Mouse (Mus musculus): ENCODE data around the gene Rdh8.
A peak's percentile ranks its signal among the peaks of the same experiment; 100 is the strongest.
"Not testable (repeated sequence)": the region's sequence is repeated elsewhere in the genome, so short reads cannot be mapped to it uniquely, and the experiment has no call there.

Rdh8 gene

GRCm38 (mm10) chr9:20835431-20835954 is 17.2 kb downstream of the Rdh8 start:
- not testable (repeated sequence) for DNase-seq (ENCODE audit: extremely low spot score, low read depth, low spot score)

DNA sequence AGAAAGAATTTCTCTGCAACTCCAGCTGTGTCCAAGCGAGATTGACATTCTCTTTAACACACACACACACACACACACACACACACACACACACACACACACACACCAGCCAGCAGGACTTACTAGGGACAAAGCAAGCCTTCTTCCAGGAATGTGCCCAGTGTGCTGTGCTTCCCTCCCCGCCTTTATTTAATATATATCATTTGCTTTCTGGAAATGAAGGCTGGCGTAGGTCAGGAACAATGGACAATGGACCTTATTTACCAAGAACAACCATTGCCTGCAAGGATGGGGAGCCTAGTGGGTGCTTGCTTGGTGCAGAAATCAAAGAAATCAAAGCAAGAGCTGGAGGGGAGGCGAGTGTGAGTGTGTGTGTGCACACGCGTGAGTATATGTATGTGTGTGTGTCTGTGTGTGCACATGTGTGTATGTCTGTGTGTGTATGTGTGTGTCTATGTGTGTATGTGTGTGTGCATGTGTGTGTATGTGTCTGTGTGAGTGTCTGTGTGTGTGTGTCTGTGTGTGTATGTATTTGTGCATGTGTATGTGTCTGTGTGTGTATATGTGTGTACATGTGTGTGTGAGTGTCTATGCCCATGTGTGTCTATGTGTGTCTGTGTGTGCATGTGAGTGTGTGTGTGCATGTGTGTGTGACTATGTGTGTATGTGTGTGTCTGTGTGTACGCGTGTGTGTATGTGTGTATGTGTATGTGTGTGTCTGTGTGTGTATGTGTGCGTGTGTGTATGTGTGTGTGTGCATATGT is 19.1 kb downstream of the Rdh8 start:
- no peak for DNase-seq (ENCODE audit: extremely low spot score, low read depth, low spot score)

DNA sequence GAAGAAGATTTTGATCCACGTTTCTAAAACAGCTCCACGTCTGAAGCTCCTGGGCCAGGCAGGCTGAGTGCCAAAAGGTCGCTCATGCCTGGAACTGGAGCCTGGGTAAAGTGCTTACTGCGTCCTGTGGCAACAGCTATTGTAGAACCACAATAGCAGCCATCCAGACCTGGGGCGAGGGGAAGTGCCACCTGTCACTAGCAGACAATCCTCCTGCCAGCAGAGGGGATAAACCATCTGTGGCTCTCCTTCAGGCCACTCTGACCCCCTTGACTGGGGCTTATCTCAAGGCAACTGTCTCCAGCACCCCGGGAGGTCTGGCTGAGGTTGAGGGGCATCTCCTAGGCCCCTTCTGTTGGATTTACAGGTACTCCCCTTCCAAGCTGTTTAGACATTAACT is 20.6 kb downstream of the Rdh8 start:
- no peak for DNase-seq (ENCODE audit: extremely low spot score, low read depth, low spot score)

DNA sequence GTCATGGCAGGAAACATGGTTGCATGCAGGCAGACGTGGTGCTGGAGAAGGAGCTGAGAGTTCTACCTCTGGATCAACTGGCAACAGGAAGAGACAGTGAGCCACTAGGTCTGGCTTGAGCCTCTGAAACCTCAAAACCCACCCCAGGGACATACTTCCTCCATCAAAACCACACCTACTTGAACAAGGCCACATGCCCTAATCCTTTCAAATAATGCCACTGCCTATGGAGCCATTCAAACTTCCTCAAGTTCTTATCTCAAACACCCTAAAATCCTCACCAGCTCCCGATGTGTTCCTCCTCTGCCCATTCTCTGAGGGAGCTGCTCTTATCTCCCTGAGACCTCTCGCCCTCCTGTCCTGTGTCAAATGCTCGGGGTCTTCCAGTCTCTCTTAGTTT is 23.9 kb downstream of the Rdh8 start:
- DNase-seq (ENCODE audit: extremely low spot score, low read depth, low spot score) = no peak

DNA sequence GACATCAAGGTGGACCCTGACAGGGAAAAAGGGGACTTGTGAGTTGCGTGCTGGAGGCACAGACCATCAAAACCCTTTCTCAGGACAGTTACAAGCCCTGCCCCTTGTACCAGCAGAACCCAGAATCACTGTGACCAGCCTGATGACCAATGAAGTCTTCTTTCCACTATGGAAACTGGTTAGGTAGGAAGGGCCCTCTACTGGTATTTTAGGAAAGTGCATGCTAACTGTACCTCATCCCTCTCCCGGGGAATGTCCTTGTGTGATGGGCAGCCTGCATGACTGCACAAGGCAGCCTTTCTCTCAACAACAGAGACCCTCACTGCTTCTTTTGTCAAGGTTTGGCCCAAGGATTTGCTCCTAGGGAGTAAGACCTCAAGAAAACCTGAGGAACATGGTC is 24.4 kb downstream of the Rdh8 start:
- no peak for DNase-seq (ENCODE audit: extremely low spot score, low read depth, low spot score)

DNA sequence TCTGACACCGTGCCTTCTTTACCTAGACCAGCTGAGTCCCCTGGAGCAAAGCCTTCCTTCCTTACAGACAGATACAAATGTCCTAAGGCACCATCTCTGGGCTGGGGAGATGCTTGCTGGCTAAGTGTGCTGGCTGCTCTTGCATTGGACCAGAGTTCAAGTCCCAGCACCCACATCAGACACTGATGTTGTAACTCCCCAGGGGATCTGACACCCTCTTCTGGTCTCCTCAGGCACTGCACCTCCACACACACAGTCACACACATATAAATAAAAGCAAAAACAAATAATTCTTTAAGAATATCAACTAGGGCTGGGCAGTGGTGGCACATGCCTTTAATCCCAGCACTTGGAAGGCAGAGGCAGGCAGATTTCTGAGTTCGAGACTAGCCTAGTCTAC is 31.9 kb downstream of the Rdh8 start:
- no peak for DNase-seq (ENCODE audit: extremely low spot score, low read depth, low spot score)

- peak; percentile 86 for DNase-seq (ENCODE audit: extremely low spot score, low read depth, low spot score)
These were observed 38.8 kb downstream of the Rdh8 start for GRCm38 (mm10) chr9:20857131-20857530.

DNA sequence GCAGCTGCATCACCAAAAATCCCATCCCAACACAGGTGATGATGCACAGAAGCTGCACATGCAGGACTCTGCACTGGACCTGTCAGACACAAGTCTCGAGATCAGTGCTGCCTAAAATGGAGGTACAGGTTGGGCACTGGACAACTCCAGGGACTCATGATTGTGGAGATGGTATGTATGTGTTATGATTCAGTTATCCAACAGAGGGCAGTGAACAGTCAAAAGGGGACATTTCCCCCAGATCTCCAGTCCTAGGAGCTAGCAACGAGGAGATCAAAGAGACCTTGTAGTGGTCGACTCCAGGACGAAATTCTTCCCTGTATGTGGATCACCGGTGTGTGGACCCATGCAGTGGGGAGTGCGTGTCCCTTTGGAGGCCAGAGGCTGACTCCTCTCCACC is 41.6 kb downstream of the Rdh8 start:
- DNase-seq (ENCODE audit: extremely low spot score, low read depth, low spot score) = no peak

GRCm38 (mm10) chr9:20861821-20862220 is 43.5 kb downstream of the Rdh8 start:
- DNase-seq (ENCODE audit: extremely low spot score, low read depth, low spot score) = no peak

- no peak for DNase-seq (ENCODE audit: extremely low spot score, low read depth, low spot score)
These were observed 43.9 kb downstream of the Rdh8 start for GRCm38 (mm10) chr9:20862225-20862624.

GRCm38 (mm10) chr9:20866879-20867278 is 48.6 kb downstream of the Rdh8 start:
- DNase-seq (ENCODE audit: extremely low spot score, low read depth, low spot score) = no peak

DNA sequence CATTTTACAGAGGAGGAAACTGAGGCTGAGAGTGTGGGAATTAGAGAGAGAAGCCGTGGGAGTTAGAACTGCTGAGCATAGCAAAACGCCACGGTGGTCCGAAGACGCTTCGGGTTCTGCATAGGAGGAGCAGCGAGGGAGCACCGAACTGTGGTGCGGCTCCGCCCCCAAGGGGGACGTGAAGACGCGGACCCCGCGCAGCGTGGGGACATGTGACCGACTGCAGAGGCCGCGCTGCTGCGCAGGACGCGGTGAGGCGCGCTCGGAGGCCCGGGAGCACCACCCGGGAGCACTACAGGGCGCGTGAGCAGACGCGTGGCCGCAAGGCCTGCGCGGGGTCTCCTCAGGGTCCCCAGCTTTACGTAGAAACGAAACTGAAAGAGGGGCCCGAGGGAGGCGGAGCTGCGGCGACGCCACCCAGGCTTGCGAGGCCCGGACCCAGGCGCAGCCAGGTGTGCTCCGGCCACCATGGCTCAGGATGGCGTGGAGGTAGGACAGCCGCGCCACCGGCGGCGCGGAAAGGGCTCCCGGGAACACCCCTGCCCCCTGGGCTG is 50.2 kb downstream of the Rdh8 start, which contains the start of gene A230050P20Rik:
A230050P20Rik (plus strand) TSS at position 195 of the 554 bp plus-strand sequence.
- DNase-seq (ENCODE audit: extremely low spot score, low read depth, low spot score) = no peak

- no peak for DNase-seq (ENCODE audit: extremely low spot score, low read depth, low spot score)
These were observed 50.9 kb downstream of the Rdh8 start for GRCm38 (mm10) chr9:20869246-20869645.

GRCm38 (mm10) chr9:20870211-20871173 is 52.2 kb downstream of the Rdh8 start:
- no peak for DNase-seq (ENCODE audit: extremely low spot score, low read depth, low spot score)

- DNase-seq (ENCODE audit: extremely low spot score, low read depth, low spot score) = no peak
These were observed 54.7 kb downstream of the Rdh8 start for GRCm38 (mm10) chr9:20872991-20873390.

- DNase-seq (ENCODE audit: extremely low spot score, low read depth, low spot score) = no peak
These were observed 55.2 kb downstream of the Rdh8 start for GRCm38 (mm10) chr9:20873521-20873920.

- no peak for DNase-seq (ENCODE audit: extremely low spot score, low read depth, low spot score)
These were observed 56.9 kb downstream of the Rdh8 start for GRCm38 (mm10) chr9:20875021-20875790.
